ENCODE assay signal across 28 mouse cellular contexts in genomic region chr8:48542141-48542540, GRCm38 (mm10).
A peak's percentile ranks its signal among the peaks of the same experiment; 100 is the strongest.
DNase-seq lines count a peak whose midpoint lies in the region; ATAC-seq lines count a peak whose summit lies in the region.
"Had no signal": no experiment of that assay in that cellular context is flagged by ENCODE, and none has a peak within 500 bp of the region (broad histone marks: within the 10 kb centered on the region; RNA-seq: fewer than 3 reads in every experiment).

No protein-coding gene starts in this region.

- H3K27me3 ChIP-seq in hindbrain, embryonic 16.5 days (replicated peaks; ENCODE audit: control insufficient read depth, insufficient read depth, low read length), result no peaks in the 10 kb centered on the region
- no peaks in the 10 kb centered on the region for H3K27me3 ChIP-seq in hindbrain, embryonic 11.5 days (ENCODE audit: control insufficient read depth, insufficient read depth, low read length)
- H3K27me3 ChIP-seq: forebrain, embryonic 15.5 days; kidney, embryonic 15.5 days; Patski had no signal

- no peaks in the 10 kb centered on the region for H3K36me3 ChIP-seq in hindbrain, embryonic 16.5 days (ENCODE audit: control insufficient read depth, insufficient read depth, low read length)
- no peaks in the 10 kb centered on the region for H3K36me3 ChIP-seq in hindbrain, embryonic 11.5 days (ENCODE audit: control insufficient read depth, insufficient read depth, low read length)
- H3K36me3 ChIP-seq: forebrain, embryonic 15.5 days; G1E; kidney, embryonic 15.5 days had no signal

- no peak overlapping the region for H3K4me3 ChIP-seq in hindbrain, embryonic 16.5 days (ENCODE audit: low read length)
- H3K4me3 ChIP-seq in hindbrain, embryonic 11.5 days (ENCODE audit: low read depth, low read length), result no peak overlapping the region
- H3K4me3 ChIP-seq: forebrain, embryonic 15.5 days; gastrocnemius, adult 2 months; kidney, embryonic 15.5 days had no signal

- no peak overlapping the region for H3K9ac ChIP-seq in hindbrain, embryonic 16.5 days (ENCODE audit: low read depth, low read length)
- H3K9ac ChIP-seq in hindbrain, embryonic 11.5 days (ENCODE audit: low read depth, low read length), result no peak overlapping the region
- H3K9ac ChIP-seq: forebrain, embryonic 15.5 days; kidney, embryonic 15.5 days; liver, embryonic 14.5 days had no signal

- H3K9me3 ChIP-seq in hindbrain, embryonic 16.5 days (ENCODE audit: control insufficient read depth, low read length), result no peaks in the 10 kb centered on the region
- no peaks in the 10 kb centered on the region for H3K9me3 ChIP-seq in hindbrain, embryonic 11.5 days (ENCODE audit: control insufficient read depth, low read length)
- H3K9me3 ChIP-seq: forebrain, embryonic 15.5 days; kidney, embryonic 15.5 days had no signal

- WGBS in hindbrain, embryonic 16.5 days, result 69% methylated on average over 17 of the region's 17 CpGs
- 82% methylated on average over 17 of the region's 17 CpGs for WGBS in hindbrain, embryonic 11.5 days

- H3K27ac ChIP-seq in hindbrain, embryonic 16.5 days (ENCODE audit: low read depth, low read length), result no peak overlapping the region
- no peak overlapping the region for H3K27ac ChIP-seq in hindbrain, embryonic 11.5 days (ENCODE audit: low read depth, low read length)
- H3K27ac ChIP-seq: forebrain, embryonic 15.5 days; gastrocnemius, adult 2 months; kidney, embryonic 15.5 days; liver, embryonic 14.5 days; macrophage had no signal

- no peak for ATAC-seq in hindbrain, embryonic 16.5 days
- no peak for ATAC-seq in hindbrain, embryonic 11.5 days (ENCODE audit: low FRiP score)
- ATAC-seq: forebrain, embryonic 15.5 days; Patski had no signal

- peak; percentile 9 for DNase-seq in adrenal gland, adult 8-10 months
- no peak for DNase-seq in adrenal gland, adult 18-20 months (ENCODE audit: low spot score in 2 of 2)
- DNase-seq in hindbrain, embryonic 11.5 days (ENCODE audit: low spot score), result no peak
- peak; percentile 18 for DNase-seq in adrenal gland, postnatal 10 days
- DNase-seq in retina, postnatal 1 day, result peak; percentile 45
- no peak for DNase-seq in cerebellum, adult 18-20 months
- DNase-seq in embryo, embryonic 10.5 days (ENCODE audit: low spot score), result no peak
- DNase-seq: cerebellum, adult 11-12 months; cerebellum, postnatal 25 days; gastrocnemius, adult 2 months; gastrocnemius, postnatal 36 days; heart, adult 18-20 months; heart, postnatal 36 days; kidney, adult 18-20 months; kidney, postnatal 25 days; left cerebral cortex, postnatal 4 days; lung, adult 2 months; lung, postnatal 10 days; midbrain, embryonic 14.5 days; thymus, postnatal 14 days had no signal

- peak overlapping the region; percentile 27 for H3K4me2 ChIP-seq in hindbrain, embryonic 16.5 days (ENCODE audit: low read length)
- H3K4me2 ChIP-seq in hindbrain, embryonic 11.5 days (replicated peaks; ENCODE audit: low read depth, low read length), result no peak overlapping the region
- H3K4me2 ChIP-seq: forebrain, embryonic 15.5 days; heart, embryonic 11.5 days; kidney, embryonic 15.5 days had no signal

- peaks cover 2% of the 10 kb centered on the region; the same call in 1 of the 2 replicates for H3K4me1 ChIP-seq in hindbrain, embryonic 16.5 days (ENCODE audit: control insufficient read depth, insufficient read depth, low read depth, low read length)
- 0 out of 2 replicates have a peak, but pooled peaks cover 5% of the 10 kb centered on the region for H3K4me1 ChIP-seq in hindbrain, embryonic 11.5 days (replicated peaks; ENCODE audit: control insufficient read depth, insufficient read depth, low read length)
- H3K4me1 ChIP-seq: forebrain, embryonic 15.5 days had no signal

Comparison
In these comparisons a context has a peak if more than half of its experiments do, and no peak if none do; other contexts are left out.
1. DNase-seq: peak in adrenal gland, adult 8-10 months (single experiment), adrenal gland, postnatal 10 days (single experiment) and retina, postnatal 1 day (single experiment); none in adrenal gland, adult 18-20 months (0 of 2), hindbrain, embryonic 11.5 days (single experiment), cerebellum, adult 18-20 months (0 of 2) and embryo, embryonic 10.5 days (single experiment).